Mouse (Mus musculus): ENCODE data around the gene Gfod1.

The Gfod1 gene

GRCm38 (mm10) chr13:43263646-43264045 is 40.3 kb downstream of the Gfod1 start:
- DNase-seq (ENCODE audit: low read depth, low spot score) = no peak

- DNase-seq (ENCODE audit: low read depth, low spot score) = no peak
Measured at GRCm38 (mm10) chr13:43262114-43262739, 41.7 kb downstream of the Gfod1 start.

- no peak for DNase-seq (ENCODE audit: low read depth, low spot score)
Measured at GRCm38 (mm10) chr13:43261287-43261686, 42.7 kb downstream of the Gfod1 start.

GRCm38 (mm10) chr13:43260731-43261130 is 43.2 kb downstream of the Gfod1 start:
- DNase-seq (ENCODE audit: low read depth, low spot score) = no peak

- DNase-seq (ENCODE audit: low read depth, low spot score) = no peak
Measured at GRCm38 (mm10) chr13:43256447-43256846, 47.5 kb downstream of the Gfod1 start.

- DNase-seq (ENCODE audit: low read depth, low spot score) = no peak
Measured at GRCm38 (mm10) chr13:43253526-43253925, 50.4 kb downstream of the Gfod1 start.

GRCm38 (mm10) chr13:43252105-43252790 is 51.7 kb downstream of the Gfod1 start:
- no peak for DNase-seq (ENCODE audit: low read depth, low spot score)

- DNase-seq (ENCODE audit: low read depth, low spot score) = no peak
Measured at GRCm38 (mm10) chr13:43251391-43251790, 52.6 kb downstream of the Gfod1 start.

GRCm38 (mm10) chr13:43250653-43251052 is 53.3 kb downstream of the Gfod1 start:
- no peak for DNase-seq (ENCODE audit: low read depth, low spot score)

- DNase-seq (ENCODE audit: low read depth, low spot score) = no peak
Measured at GRCm38 (mm10) chr13:43250106-43250505, 53.9 kb downstream of the Gfod1 start.

- DNase-seq (ENCODE audit: low read depth, low spot score) = no peak
Measured at GRCm38 (mm10) chr13:43248381-43248780, 55.6 kb downstream of the Gfod1 start.

- DNase-seq (ENCODE audit: low read depth, low spot score) = no peak
Measured at GRCm38 (mm10) chr13:43246876-43247275, 57.1 kb downstream of the Gfod1 start.

- no peak for DNase-seq (ENCODE audit: low read depth, low spot score)
Measured at GRCm38 (mm10) chr13:43243793-43244192, 60.2 kb downstream of the Gfod1 start.

- DNase-seq (ENCODE audit: low read depth, low spot score) = no peak
Measured at GRCm38 (mm10) chr13:43243240-43243639, 60.7 kb downstream of the Gfod1 start.

GRCm38 (mm10) chr13:43241750-43242149 is 62.2 kb downstream of the Gfod1 start:
- DNase-seq (ENCODE audit: low read depth, low spot score) = no peak

GRCm38 (mm10) chr13:43241069-43241468 is 62.9 kb downstream of the Gfod1 start:
- no peak for DNase-seq (ENCODE audit: low read depth, low spot score)

GRCm38 (mm10) chr13:43239790-43240216 is 64.2 kb downstream of the Gfod1 start:
- DNase-seq (ENCODE audit: low read depth, low spot score) = peak; percentile 65

GRCm38 (mm10) chr13:43236630-43237029 is 67.3 kb downstream of the Gfod1 start:
- DNase-seq (ENCODE audit: low read depth, low spot score) = peak; percentile 43

- no peak for DNase-seq (ENCODE audit: low read depth, low spot score)
Measured at GRCm38 (mm10) chr13:43235982-43236381, 68.0 kb downstream of the Gfod1 start.

GRCm38 (mm10) chr13:43235586-43235910 is 68.4 kb downstream of the Gfod1 start:
- no peak for DNase-seq (ENCODE audit: low read depth, low spot score)

- DNase-seq (ENCODE audit: low read depth, low spot score) = no peak
Measured at GRCm38 (mm10) chr13:43234869-43235585, 68.9 kb downstream of the Gfod1 start.

- no peak for DNase-seq (ENCODE audit: low read depth, low spot score)
Measured at GRCm38 (mm10) chr13:43233331-43233730, 70.6 kb downstream of the Gfod1 start.

All from skeletal muscle tissue, adult 2 months (tissue).